Mouse (Mus musculus) midbrain, embryonic 11.5 days (tissue): ENCODE measurements around the gene Wnt3a. TPM values are rescaled to one million over a fixed set of nuclear protein-coding genes. Genes with fewer than 3 reads are reported as not detected.

Source experiments
- ATAC-seq: fragments of 200-750 bp; cut with Nextera tagmentation; 2 replicates; pipeline ENCODE4 v1.8.0; 2017; ENCODE audit warnings: moderate TSS enrichment, moderate library complexity; ENCODE audit not compliant: low FRiP score
- DNase-seq: peaks from one replicate; pipeline ENCODE4 v3.0.0; 2015; ENCODE audit warnings: low spot score; ENCODE audit errors: missing footprints
- H3K27ac ChIP-seq: fragments of 300-500 bp; sonication (generic); 2 replicates; pipeline ENCODE4 v1.5.1; 2014; ENCODE audit warnings: low read depth, low read length
- H3K27me3 ChIP-seq: fragments of 300-500 bp; sonication (generic); 2 replicates; pipeline ENCODE4 v1.6.1; 2014; ENCODE audit warnings: mild to moderate bottlenecking, low read length, moderate library complexity, mixed read lengths; ENCODE audit not compliant: control insufficient read depth, insufficient read depth
- H3K36me3 ChIP-seq: fragments of 300-500 bp; sonication (generic); 2 replicates; pipeline ENCODE4 v1.6.1; 2014; ENCODE audit warnings: mild to moderate bottlenecking, low read length, moderate library complexity, mixed read lengths; ENCODE audit not compliant: control insufficient read depth, insufficient read depth
- H3K4me1 ChIP-seq: fragments of 300-500 bp; sonication (generic); 2 replicates; pipeline ENCODE4 v1.6.1; 2014; ENCODE audit warnings: low read length; ENCODE audit not compliant: control insufficient read depth, insufficient read depth
- H3K4me2 ChIP-seq: fragments of 300-500 bp; sonication (generic); 2 replicates; pipeline ENCODE4 v1.6.1; 2014; ENCODE audit warnings: mild to moderate bottlenecking, moderate library complexity
- H3K4me3 ChIP-seq: fragments of 300-500 bp; sonication (generic); 2 replicates; pipeline ENCODE4 v1.5.1; 2014; ENCODE audit warnings: low read depth, low read length
- H3K9ac ChIP-seq: fragments of 300-500 bp; sonication (generic); 2 replicates; pipeline ENCODE4 v1.6.1; 2014; ENCODE audit warnings: low read length
- H3K9me3 ChIP-seq: fragments of 300-500 bp; sonication (generic); 2 replicates; pipeline ENCODE4 v1.6.1; 2016; ENCODE audit warnings: low read length; ENCODE audit not compliant: control insufficient read depth
- WGBS: fragments of 180-500 bp; shearing (Covaris S2); extraction: QIAGEN DNeasy Blood & Tissue Kit; methylation state at CpG from one replicate; pipeline ENCODE4 v1.1.7; 2014; 5-methylcytosine and 5-hydroxymethylcytosine counted together
- polyA plus RNA-seq: library from polyadenylated mRNA; unstranded; fragments of >200 nt; fragmentation: Nextera tagmentation; extraction: Ambion mirVana; gene quantifications from 2 replicates; pipeline ENCODE4 v1.2.1, GENCODE M21; 2014

The Wnt3a gene
- polyA plus RNA-seq, 1 experiment from 2014 or later: 2.0 TPM

DNA sequence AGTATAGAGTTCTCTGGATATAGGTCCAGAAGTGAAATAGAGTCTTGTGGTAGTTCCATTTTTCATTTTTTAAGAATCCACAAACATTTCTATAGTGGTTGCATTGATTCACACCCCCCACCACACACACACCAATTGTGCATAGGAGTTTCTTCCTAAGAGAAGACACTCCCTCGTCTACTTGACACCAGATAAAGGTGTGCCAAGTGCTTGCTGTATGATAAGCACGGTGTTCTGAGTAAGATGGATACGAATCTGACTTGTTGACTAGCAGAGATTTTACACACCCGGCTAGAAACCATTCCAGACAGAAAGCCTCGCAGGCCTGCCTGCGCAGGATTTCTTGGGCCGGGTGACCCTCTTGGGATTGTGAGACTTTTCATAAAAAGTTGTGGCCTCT lies 30.9 kb downstream of the Wnt3a start:
- ATAC-seq (no peak), DNase-seq (no peak)
- no peak overlapping the region for H3K4me3 ChIP-seq
- WGBS: 89% methylated on average over 7 of the region's 7 CpGs
- no peaks in the 10 kb centered on the region for H3K36me3 ChIP-seq
- H3K27me3 ChIP-seq: peaks cover 21% of the 10 kb centered on the region
- no peak overlapping the region for H3K9ac ChIP-seq
- H3K4me2 ChIP-seq: no peak overlapping the region
- no peaks in the 10 kb centered on the region for H3K9me3 ChIP-seq
- H3K27ac ChIP-seq: no peak overlapping the region
- peaks cover 9% of the 10 kb centered on the region for H3K4me1 ChIP-seq

DNA sequence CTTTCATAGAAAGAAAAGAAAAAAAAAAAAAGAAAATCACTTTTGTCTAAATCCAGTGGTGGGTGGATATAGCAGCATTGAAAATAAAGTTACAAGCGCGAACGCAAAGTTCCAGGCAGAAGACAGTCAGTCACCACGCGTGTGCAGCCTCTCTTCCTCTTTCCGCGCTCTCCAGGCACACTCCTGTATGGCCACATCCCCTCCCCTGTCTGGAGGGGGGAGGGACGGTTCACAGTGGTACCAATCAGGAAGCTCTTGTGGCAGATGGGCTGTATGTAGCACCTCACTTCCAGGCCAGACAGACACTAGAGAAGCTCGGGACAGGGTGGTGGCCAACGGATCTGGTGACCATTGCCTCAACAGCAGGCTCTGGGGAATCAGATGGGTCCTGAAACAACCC lies 42.5 kb downstream of the Wnt3a start:
- no peaks in the 10 kb centered on the region for H3K4me1 ChIP-seq
- H3K27ac ChIP-seq: no peak overlapping the region
- H3K4me2 ChIP-seq: no peak overlapping the region
- no peaks in the 10 kb centered on the region for H3K9me3 ChIP-seq
- no peaks in the 10 kb centered on the region for H3K36me3 ChIP-seq
- 0 out of 2 replicates have a peak, but pooled peaks cover 2% of the 10 kb centered on the region for H3K27me3 ChIP-seq
- WGBS: 77% methylated on average over 10 of the region's 10 CpGs
- H3K9ac ChIP-seq: no peak overlapping the region
- ATAC-seq (no peak), DNase-seq (no peak)
- H3K4me3 ChIP-seq: no peak overlapping the region

DNA sequence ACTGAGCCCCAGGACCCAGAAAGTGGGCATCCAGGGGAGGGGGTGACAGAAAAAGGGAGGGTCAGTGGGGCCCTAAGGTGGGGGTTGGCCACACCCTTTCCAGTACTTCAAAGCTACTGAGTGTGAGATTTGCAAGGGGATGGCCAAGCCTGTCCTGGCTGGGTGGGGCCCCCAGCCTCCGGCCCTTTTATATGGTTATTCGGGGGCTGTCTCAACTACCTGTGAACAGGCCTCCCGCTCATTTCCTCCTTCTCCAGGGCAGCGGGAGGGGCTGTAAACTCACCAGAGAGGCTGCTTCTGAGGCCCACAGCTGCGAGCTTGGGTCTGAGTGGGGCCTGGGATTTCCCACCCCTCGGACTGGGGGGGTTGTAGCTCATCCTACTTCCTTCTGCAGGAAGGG lies 46.7 kb downstream of the Wnt3a start:
- no peaks in the 10 kb centered on the region for H3K9me3 ChIP-seq
- WGBS: 57% methylated on average over 6 of the region's 6 CpGs
- ATAC-seq: no peak
- H3K27me3 ChIP-seq: peaks cover 2% of the 10 kb centered on the region
- H3K4me2 ChIP-seq: no peak overlapping the region
- H3K27ac ChIP-seq: no peak overlapping the region
- peaks cover under 1% of the 10 kb centered on the region for H3K4me1 ChIP-seq
- DNase-seq: no peak
- H3K9ac ChIP-seq: no peak overlapping the region
- H3K4me3 ChIP-seq: no peak overlapping the region
- no peaks in the 10 kb centered on the region for H3K36me3 ChIP-seq

DNA sequence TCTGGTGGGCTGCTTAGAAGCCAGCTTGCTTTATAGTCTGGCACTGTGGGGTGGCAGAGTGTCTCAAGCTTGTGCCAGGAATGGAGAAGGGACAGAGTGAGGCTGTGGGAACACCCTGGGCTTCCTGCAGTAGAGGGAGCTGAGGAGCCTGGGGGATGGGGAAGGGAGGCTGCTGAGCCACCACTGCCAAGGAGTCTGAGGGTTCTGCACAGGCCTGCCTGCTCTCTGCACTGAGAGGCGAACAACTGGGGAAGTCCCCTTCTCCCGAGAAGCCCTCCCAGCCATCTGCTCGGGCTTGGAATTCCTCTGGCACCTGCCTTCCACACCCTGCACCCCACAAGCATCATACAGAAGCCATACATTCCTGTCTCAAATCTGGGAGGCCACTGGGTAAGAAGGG lies 48.7 kb downstream of the Wnt3a start:
- Histone ChIP-seq H3K4me2 (no peak overlapping the region), H3K27me3 (peaks cover 2% of the 10 kb centered on the region), H3K9me3 (no peaks in the 10 kb centered on the region), H3K4me1 (peaks cover 5% of the 10 kb centered on the region), H3K4me3 (no peak overlapping the region), H3K9ac (no peak overlapping the region), H3K27ac (no peak overlapping the region), H3K36me3 (no peaks in the 10 kb centered on the region)
- DNase-seq: no peak
- 35% methylated on average over 3 of the region's 3 CpGs for WGBS
- no peak for ATAC-seq

DNA sequence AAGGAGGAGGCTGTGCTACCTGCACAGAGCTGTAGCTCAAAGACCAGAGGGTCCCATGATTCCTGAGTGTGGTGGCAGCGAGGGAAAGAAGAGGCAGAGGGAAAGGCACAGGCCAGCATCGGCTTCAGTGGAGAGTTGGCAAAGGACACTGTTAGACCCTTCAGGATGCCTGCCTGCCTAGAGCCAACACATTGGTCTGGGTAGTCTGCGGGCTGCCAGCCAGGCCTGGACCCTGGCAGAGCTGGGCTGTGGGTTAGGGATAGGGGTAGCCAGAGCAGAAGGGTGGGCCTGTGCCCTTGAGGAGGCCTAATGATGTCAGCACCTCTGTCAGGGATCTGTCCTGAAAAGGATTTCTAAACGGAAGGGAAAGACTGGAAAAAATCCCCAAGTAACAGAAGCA lies 50.8 kb downstream of the Wnt3a start:
- H3K27ac ChIP-seq: no peak overlapping the region
- H3K27me3 ChIP-seq: peaks cover 2% of the 10 kb centered on the region
- H3K9ac ChIP-seq: no peak overlapping the region
- H3K4me2 ChIP-seq: no peak overlapping the region
- WGBS: 82% methylated on average over 4 of the region's 4 CpGs
- H3K4me3 ChIP-seq: no peak overlapping the region
- H3K4me1 ChIP-seq: peaks cover 5% of the 10 kb centered on the region
- no peaks in the 10 kb centered on the region for H3K9me3 ChIP-seq
- no peaks in the 10 kb centered on the region for H3K36me3 ChIP-seq
- DNase-seq (no peak), ATAC-seq (no peak)

DNA sequence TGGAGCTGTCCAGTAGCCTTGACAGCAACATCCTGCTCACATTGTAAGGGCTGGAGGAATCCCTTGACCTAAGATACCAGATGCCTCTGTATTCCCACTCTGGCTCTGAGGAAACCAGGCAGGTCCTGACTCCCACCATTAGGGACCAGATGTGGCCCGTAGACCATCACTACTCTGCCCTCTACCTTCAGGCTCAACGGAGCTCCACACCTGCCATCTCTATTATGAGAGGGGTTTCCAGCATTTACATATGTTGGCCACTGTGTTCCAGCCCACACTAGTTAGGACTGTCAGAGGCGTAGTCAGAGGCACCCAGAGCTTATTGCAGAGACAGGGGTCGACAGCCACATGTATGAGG lies 51.1 kb downstream of the Wnt3a start:
- ATAC-seq: peak; percentile 54; the same call in 1 of the 2 replicates
- Histone ChIP-seq H3K27ac (no peak overlapping the region), H3K4me3 (no peak overlapping the region), H3K4me1 (peaks cover 5% of the 10 kb centered on the region), H3K27me3 (peaks cover 2% of the 10 kb centered on the region), H3K36me3 (no peaks in the 10 kb centered on the region), H3K9ac (no peak overlapping the region), H3K9me3 (no peaks in the 10 kb centered on the region), H3K4me2 (no peak overlapping the region; the same call in 1 of the 2 replicates)
- no peak for DNase-seq
- WGBS: 59% methylated on average over 4 of the region's 4 CpGs

DNA sequence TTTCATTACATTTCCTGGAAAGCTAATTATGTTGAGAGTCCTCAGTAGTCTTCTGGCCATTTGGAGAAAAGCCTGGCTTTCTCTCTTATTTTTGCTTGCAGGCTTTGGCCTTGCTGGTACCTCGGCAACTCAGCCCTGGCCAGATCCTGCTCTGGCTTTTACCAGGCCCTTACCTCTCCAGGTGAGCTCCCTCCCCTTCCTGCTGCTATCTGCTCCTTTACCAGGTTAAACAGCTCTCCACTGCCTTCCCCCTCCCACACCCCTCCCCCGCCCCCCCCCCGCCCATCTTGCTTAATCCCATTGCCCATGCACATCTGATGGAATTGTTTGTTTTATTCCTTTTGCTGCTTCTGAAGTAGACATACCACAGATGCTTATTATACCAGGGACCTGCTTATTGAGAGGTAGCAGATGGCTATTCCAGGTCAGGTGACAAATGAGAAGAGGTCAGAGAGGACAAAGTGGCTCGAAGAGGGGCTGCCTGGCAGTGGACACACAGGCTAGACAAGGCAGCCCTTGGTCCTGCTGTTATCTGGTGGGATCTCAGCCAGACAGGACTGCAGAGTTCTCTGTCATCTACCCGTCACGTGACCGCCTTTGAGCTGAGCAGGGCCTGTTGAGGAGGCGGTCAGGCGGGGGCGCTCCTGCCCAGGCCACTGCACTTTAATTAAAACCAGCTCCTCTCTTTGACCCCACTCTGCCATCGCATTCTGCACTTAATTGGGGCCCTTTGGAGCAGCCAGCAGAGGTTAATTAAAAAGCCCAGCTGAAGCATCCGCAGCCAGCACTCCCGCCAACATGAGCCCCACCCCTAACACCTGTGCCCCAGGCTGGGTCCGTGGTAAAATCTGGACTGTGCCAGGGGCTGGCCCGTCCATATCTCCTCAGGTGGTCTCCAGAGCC lies 51.8 kb downstream of the Wnt3a start:
- DNase-seq (peak; percentile 89), ATAC-seq (peak; percentile 88)
- H3K27me3 ChIP-seq: no peaks in the 10 kb centered on the region; the same call in none of the 2 replicates
- H3K9ac ChIP-seq: no peak overlapping the region
- H3K9me3 ChIP-seq: no peaks in the 10 kb centered on the region
- no peak overlapping the region for H3K4me3 ChIP-seq
- WGBS: 5% methylated on average over 14 of the region's 15 CpGs
- H3K4me1 ChIP-seq: peaks cover 5% of the 10 kb centered on the region
- no peaks in the 10 kb centered on the region for H3K36me3 ChIP-seq
- no peak overlapping the region for H3K27ac ChIP-seq
- no peak overlapping the region; the same call in 1 of the 2 replicates for H3K4me2 ChIP-seq

DNA sequence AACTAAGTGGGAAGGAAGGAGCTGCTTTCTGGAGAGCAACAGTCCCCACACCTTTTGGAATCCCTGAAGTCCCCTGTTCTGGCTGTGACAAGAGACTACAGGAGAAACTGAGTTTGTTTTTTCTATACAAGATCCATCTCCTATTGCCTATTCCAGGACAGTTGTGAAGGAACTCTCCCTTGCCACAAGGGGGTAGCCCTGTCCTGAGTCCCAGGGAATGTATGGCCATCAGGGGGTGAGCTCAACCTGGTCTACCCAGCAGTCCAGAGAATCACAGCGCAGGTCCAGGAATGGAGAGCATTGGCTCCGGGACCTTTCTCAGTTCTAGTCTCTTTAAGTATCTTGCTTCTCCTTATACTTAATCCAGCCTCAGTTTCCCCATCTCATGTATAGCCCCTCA lies 57.8 kb downstream of the Wnt3a start:
- no peaks in the 10 kb centered on the region for H3K9me3 ChIP-seq
- no peak overlapping the region for H3K4me3 ChIP-seq
- WGBS: 64% methylated on average over 2 of the region's 2 CpGs

DNA sequence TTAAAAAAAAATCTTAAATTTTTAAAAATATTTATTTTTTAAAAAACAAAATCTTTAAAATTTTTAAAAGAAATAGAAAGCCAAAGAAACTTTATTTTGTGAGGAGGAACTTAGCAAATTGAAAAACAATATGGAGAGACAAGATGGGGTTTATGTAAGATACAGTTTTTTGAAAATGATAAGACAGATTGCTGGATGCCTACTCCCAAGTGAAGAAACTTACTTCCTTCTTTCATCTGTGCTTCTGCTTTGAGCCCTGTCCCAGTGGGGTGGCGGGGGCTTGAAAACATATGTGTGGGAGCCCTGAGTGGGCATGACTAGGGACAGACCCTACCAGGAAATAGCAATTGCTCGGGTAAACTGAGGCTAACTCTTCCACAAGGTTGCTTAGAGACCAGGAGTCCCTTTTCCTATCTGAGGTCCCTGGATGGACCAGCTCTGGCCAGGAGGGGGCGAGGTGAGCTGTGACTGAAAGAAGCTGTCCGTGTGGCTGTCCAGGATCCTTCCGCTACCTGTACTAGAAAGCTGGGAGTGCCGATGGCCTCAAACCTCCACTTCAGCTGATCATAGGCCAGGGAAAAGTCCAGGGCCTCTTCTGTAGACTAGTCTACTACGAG lies 60.3 kb downstream of the Wnt3a start:
- DNase-seq: peak; percentile 95
- H3K36me3 ChIP-seq: no peaks in the 10 kb centered on the region
- H3K4me2 ChIP-seq: no peak overlapping the region
- H3K4me3 ChIP-seq: no peak overlapping the region
- no peak overlapping the region for H3K9ac ChIP-seq
- 20% methylated on average over 7 of the region's 7 CpGs for WGBS
- peaks cover 25% of the 10 kb centered on the region for H3K4me1 ChIP-seq
- no peak for ATAC-seq
- no peak overlapping the region for H3K27ac ChIP-seq
- H3K27me3 ChIP-seq: no peaks in the 10 kb centered on the region
- no peaks in the 10 kb centered on the region for H3K9me3 ChIP-seq

More for the DNA sequence above, 57.8 kb downstream of the Wnt3a start:
- Histone ChIP-seq H3K9ac (no peak overlapping the region), H3K27ac (no peak overlapping the region), H3K36me3 (no peaks in the 10 kb centered on the region), H3K4me2 (no peak overlapping the region), H3K4me1 (peaks cover 6% of the 10 kb centered on the region; the same call in 1 of the 2 replicates), H3K27me3 (no peaks in the 10 kb centered on the region)
- no peak for DNase-seq
- ATAC-seq: no peak
